Mouse (Mus musculus) thymus, adult 2 months (tissue): ENCODE measurements at regions not wholly inside any gene's neighbourhood (a gene's known extent, or its start where the extent isn't known, plus 50 kb on each side); places are given as distances from the start of the nearest gene placed in this dataset.
"Not testable (repeated sequence)": the region's sequence is repeated elsewhere in the genome, so short reads cannot be mapped to it uniquely, and the experiment has no call there.

Experiments used
- DNase-seq: peaks from one replicate; pipeline ENCODE4 v3.0.0; 2021
- H3K27ac ChIP-seq: fragments of 200-500 bp; 2 replicates; pipeline ENCODE4 v1.5.1; 2012; ENCODE audit warnings: low read length, control low read depth; ENCODE audit not compliant: control insufficient read depth, insufficient read depth
- H3K27me3 ChIP-seq: fragments of 200-500 bp; 2 replicates; pipeline ENCODE4 v1.6.1; 2012; ENCODE audit warnings: mild to moderate bottlenecking, low read length, moderate library complexity, mixed read lengths; ENCODE audit not compliant: control insufficient read depth, insufficient read depth
- H3K36me3 ChIP-seq: fragments of 200-500 bp; 2 replicates; pipeline ENCODE4 v1.6.1; 2012; ENCODE audit warnings: mild to moderate bottlenecking, low read length, moderate library complexity; ENCODE audit not compliant: control insufficient read depth, insufficient read depth
- H3K4me1 ChIP-seq: fragments of 200-500 bp; replicated peaks from 2 replicates; pipeline ENCODE4 v1.6.1; 2012; ENCODE audit warnings: low read length; ENCODE audit not compliant: control insufficient read depth, insufficient read depth
- H3K4me3 ChIP-seq: fragments of 200-500 bp; 2 replicates; pipeline ENCODE4 v1.5.1; 2012; ENCODE audit warnings: mild to moderate bottlenecking, low read length, control low read depth, moderate library complexity; ENCODE audit not compliant: control insufficient read depth, insufficient read depth
- CTCF ChIP-seq: fragments of 200-500 bp; IDR thresholded peaks from 2 replicates; pipeline ENCODE4 v1.5.1; 2012; ENCODE audit warnings: mild to moderate bottlenecking, control low read depth, low read length, moderate library complexity, borderline replicate concordance; ENCODE audit not compliant: control insufficient read depth, poor library complexity, insufficient read depth; ENCODE audit errors: extremely low read depth
- POLR2A ChIP-seq: fragments of 200-500 bp; IDR thresholded peaks from 2 replicates; pipeline ENCODE4 v1.6.1; 2012; ENCODE audit warnings: mild to moderate bottlenecking, low read length, control low read depth, moderate library complexity; ENCODE audit not compliant: control insufficient read depth, poor library complexity, insufficient read depth; ENCODE audit errors: extremely low read depth
- WGBS: fragments of 180-500 bp; shearing (Covaris S2); methylation state at CpG from one replicate; pipeline ENCODE4 v1.1.7; 2018; 5-methylcytosine and 5-hydroxymethylcytosine counted together

- not testable (repeated sequence) for DNase-seq, H3K27me3 ChIP-seq, H3K4me3 ChIP-seq, H3K4me1 ChIP-seq, H3K27ac ChIP-seq, H3K36me3 ChIP-seq
- 92% methylated on average over 15 of the region's 15 CpGs for WGBS
Observed at GRCm38 (mm10) chr15:53984006-53984405, 99.3 kb downstream of the Gm7489 start.

- TF ChIP-seq POLR2A (no peak), CTCF (no peak)
Observed at GRCm38 (mm10) chr15:53989888-53990287, 105.2 kb downstream of the Gm7489 start.

DNA sequence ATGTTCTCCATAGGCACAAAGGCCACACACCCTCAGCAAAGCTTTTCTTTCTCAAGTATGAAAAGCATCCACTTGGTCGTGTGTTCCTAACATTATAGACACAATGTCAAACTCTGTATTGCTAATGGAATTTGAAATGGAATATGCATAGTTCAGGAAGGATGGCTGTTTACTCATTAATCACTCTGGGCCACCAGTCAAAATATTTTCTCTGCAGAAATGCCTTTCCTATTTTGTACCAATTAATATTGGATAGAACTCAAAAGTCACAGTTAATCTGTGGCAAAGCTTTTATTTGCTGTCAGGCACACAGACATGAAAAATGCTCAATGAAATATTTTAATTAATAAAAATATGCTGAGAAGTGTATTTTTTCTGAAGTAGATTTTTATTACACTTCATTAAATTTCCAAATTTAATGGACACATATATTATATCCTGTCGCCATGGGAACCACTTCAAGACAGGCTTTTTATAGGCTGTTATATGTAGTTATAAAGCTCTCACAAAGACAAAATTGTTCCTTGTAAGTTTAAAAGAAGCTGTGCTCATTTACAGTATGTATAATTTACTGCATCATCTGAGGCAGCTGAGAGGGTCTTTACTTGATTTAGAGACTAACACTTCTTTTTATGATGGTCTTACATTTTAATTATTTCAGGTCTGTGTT, 110.6 kb downstream of the Gm7489 start:
- Histone ChIP-seq H3K4me3 (no peak overlapping the region), H3K36me3 (no peaks in the 10 kb centered on the region), H3K27me3 (no peaks in the 10 kb centered on the region), H3K4me1 (no peaks in the 10 kb centered on the region), H3K27ac (no peak overlapping the region)
- 85% methylated on average over 2 of the region's 2 CpGs for WGBS
- TF ChIP-seq POLR2A, result no peak
- no peak for TF ChIP-seq CTCF
- no peak for DNase-seq

More at GRCm38 (mm10) chr15:53989888-53990287, 105.2 kb downstream of the Gm7489 start:
- H3K4me3 ChIP-seq, result no peak overlapping the region
- H3K4me1 ChIP-seq, result no peaks in the 10 kb centered on the region
- H3K36me3 ChIP-seq, result no peaks in the 10 kb centered on the region
- H3K27me3 ChIP-seq, result no peaks in the 10 kb centered on the region
- no peak overlapping the region for H3K27ac ChIP-seq
- no peak for DNase-seq
- 63% methylated on average over 2 of the region's 2 CpGs for WGBS

DNA sequence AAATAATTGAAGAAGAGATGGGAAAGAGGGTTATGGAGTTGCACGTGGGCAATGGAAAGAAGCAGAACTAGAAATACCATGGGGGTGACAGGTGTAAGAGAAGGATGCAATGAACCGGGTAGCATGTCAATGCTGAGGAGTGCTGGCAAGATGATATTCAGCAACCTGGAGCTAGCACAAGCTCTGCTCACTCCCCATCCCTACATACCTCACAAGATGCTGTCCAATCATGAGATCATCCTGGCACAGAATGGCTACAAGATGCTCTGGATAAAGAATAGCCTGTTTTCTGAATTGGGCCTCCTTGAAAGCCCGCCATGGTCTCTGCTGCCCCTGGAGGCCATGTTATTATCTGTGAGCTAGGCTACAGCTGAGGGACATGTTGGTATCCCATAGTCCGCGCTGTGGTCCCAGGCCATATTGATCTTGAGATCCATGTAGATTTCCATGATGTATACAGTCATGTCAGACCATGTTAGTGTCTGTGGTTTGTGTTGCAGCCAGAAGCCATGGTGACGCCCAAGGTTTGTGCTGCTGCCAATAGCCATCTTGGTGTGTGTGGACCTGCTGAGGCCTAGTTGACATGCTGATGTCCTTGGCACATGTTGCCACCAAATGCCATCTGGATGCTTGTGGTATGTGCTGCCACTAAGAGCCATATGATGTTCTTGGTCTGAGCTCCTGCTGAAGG, 114.0 kb downstream of the Gm7489 start:
- 98% methylated on average over 6 of the region's 6 CpGs for WGBS
- DNase-seq, result no peak
- no peaks in the 10 kb centered on the region for H3K4me1 ChIP-seq
- TF ChIP-seq POLR2A (no peak), CTCF (no peak)
- no peak overlapping the region for H3K4me3 ChIP-seq
- H3K27ac ChIP-seq, result no peak overlapping the region
- no peaks in the 10 kb centered on the region for H3K27me3 ChIP-seq
- H3K36me3 ChIP-seq, result no peaks in the 10 kb centered on the region

- TF ChIP-seq CTCF (no peak), POLR2A (no peak)
- no peak for DNase-seq
- WGBS, result 87% methylated on average over 5 of the region's 5 CpGs
Observed at GRCm38 (mm10) chr15:54033756-54034155, 149.1 kb downstream of the Gm7489 start.

DNA sequence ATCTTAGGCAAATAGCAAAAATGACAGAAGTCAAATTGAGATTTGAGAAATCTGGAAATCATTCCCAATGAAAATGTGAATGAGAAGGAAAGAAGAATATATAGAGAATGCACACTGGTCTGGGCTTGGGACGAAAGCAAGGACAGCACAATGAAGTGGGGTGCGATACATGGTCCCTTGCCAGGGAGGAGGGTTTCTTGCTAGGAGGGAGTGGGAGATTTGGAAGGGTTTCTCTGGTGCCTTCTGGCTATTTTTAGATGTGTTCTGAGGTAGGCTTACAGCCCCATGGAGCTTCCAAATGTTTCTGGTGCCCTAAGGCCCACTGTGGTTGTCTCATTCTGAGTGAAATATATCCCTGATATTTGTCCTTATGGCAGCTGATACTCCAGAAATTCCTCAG, 166.0 kb downstream of the Gm7489 start:
- DNase-seq, result no peak
- Histone ChIP-seq H3K4me3 (no peak overlapping the region), H3K27ac (no peak overlapping the region), H3K36me3 (no peaks in the 10 kb centered on the region), H3K27me3 (no peaks in the 10 kb centered on the region), H3K4me1 (no peaks in the 10 kb centered on the region)
- 98% methylated on average over 2 of the region's 2 CpGs for WGBS
- TF ChIP-seq POLR2A (no peak), CTCF (no peak)

More at GRCm38 (mm10) chr15:54033756-54034155, 149.1 kb downstream of the Gm7489 start:
- H3K36me3 ChIP-seq, result no peaks in the 10 kb centered on the region
- no peaks in the 10 kb centered on the region for H3K27me3 ChIP-seq
- no peak overlapping the region for H3K4me3 ChIP-seq
- H3K4me1 ChIP-seq, result no peaks in the 10 kb centered on the region
- no peak overlapping the region for H3K27ac ChIP-seq

DNA sequence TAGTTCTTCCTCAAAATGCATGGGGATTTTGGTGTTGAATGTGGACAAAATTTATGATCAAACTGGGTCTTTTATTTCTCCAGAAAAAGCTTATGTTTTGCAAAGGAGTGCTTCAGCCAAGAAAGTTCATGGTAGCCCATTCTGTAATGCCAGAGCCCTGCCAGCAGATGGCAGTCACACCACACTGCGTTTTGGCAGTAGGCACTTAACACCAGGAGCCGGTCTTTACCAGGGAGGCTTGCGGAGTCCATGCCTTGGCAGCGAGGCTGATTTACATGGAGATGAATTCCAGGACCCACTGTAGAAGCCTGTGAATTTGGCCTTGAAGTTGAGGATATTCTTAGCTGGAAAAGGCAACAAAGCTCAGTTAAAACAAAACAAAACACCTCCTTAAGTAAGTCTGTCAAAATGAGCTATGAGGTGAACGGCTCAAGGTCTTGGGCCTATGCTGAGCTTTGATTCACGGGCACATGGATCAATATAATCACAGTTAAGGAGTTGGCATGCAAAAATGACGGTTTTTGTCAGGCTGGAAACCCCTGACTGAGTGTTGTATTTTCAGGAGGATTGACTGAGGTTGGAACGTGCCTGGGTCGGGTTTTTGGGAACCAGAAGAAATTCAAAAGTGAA, 185.4 kb downstream of the Gm7489 start:
- H3K27me3 ChIP-seq, result no peaks in the 10 kb centered on the region
- TF ChIP-seq POLR2A, result no peak
- peak; percentile 56; the same call in 1 of the 2 replicates for TF ChIP-seq CTCF
- H3K4me1 ChIP-seq, result no peaks in the 10 kb centered on the region
- 54% methylated on average over 9 of the region's 9 CpGs for WGBS
- no peak overlapping the region for H3K27ac ChIP-seq
- no peaks in the 10 kb centered on the region for H3K36me3 ChIP-seq
- peak; percentile 8 for DNase-seq
- H3K4me3 ChIP-seq, result no peak overlapping the region
